Mouse (Mus musculus): ENCODE data around the gene Dmac1.

- TF ChIP-seq TAL1 (IDR thresholded peaks at IDR 0.05; ENCODE audit: low read length) (no peak), GATA1 (IDR thresholded peaks at IDR 0.05; ENCODE audit: low read length) (no peak)
Measured at GRCm38 (mm10) chr4:75264219-75264618, 13.9 kb downstream of the Dmac1 start.
